Mouse (Mus musculus) macrophage (primary cell): ENCODE data around the gene Cdon. TPM values are rescaled to one million over a fixed set of nuclear protein-coding genes. Genes with fewer than 3 reads are reported as not detected.
A peak's percentile ranks its signal among the peaks of the same experiment; 100 is the strongest.

Experiments used
- H3K27ac ChIP-seq: fragments of 350-480 bp; formaldehyde crosslinking; 2 replicates; pipeline ENCODE4 v1.9.0; 2021
- H3K36me3 ChIP-seq: fragments of 350-480 bp; formaldehyde crosslinking; 2 replicates; pipeline ENCODE4 v1.9.0; 2021; ENCODE audit errors: inconsistent target
- H3K4me3 ChIP-seq: fragments of 350-480 bp; formaldehyde crosslinking; 2 replicates; pipeline ENCODE4 v1.9.0; 2021; ENCODE audit errors: inconsistent target
- H3K79me2 ChIP-seq: fragments of 350-480 bp; formaldehyde crosslinking; 2 replicates; pipeline ENCODE4 v1.9.0; 2021; ENCODE audit errors: inconsistent target
- WGBS: methylation state at CpG from one replicate; pipeline ENCODE4 v1.1.7; 2026; ENCODE audit warnings: inconsistent platforms; ENCODE audit not compliant: missing documents; 5-methylcytosine and 5-hydroxymethylcytosine counted together
- polyA plus RNA-seq: library from polyadenylated mRNA; stranded (reverse); fragments of 250-400 nt; gene quantifications from 3 replicates; pipeline ENCODE4 v1.2.4, GENCODE M21; 2018; ENCODE audit warnings: inconsistent platforms
- total RNA-seq, 78 experiments: library from RNA; depleted of rRNA; stranded (reverse); fragments of 250-400 nt; gene quantifications; 1 replicate in 9 of 78; 2 replicates in 24 of 78; 3 replicates in 43 of 78; 4 replicates in 2 of 78; pipeline ENCODE4 v1.2.4; 2018; ENCODE audit warnings: inconsistent platforms in 56 of 78

The Cdon gene
- total RNA-seq (2018; cell fraction: chromatin; rRNA removed), result 1 to 10 TPM in 2 of 26 experiments, under 1 TPM in 18, not detected in 6; 0.10 to 7.3 (median 0.43) TPM
- under 1 TPM; 0.03 to 0.49 (median 0.09) TPM for total RNA-seq (2018; cell fraction: cytosol; rRNA removed)
- total RNA-seq (2018; cell fraction: nucleus; rRNA removed), result 1 to 10 TPM in 1 of 26 experiments, under 1 TPM in 23, not detected in 2; 0.06 to 1.5 (median 0.20) TPM
- 0.12 to 0.35 TPM (median 0.14 TPM) in 3 replicates for polyA plus RNA-seq

- Histone ChIP-seq H3K79me2 (no peaks in the 10 kb centered on the region), H3K27ac (no peak within 1 kb of the TSS), H3K36me3 (no peaks in the 10 kb centered on the region), H3K4me3 (peak within 1 kb of the TSS; percentile 18; the same call in 1 of the 2 replicates)
- WGBS, result under 1% methylated on average over 67 of the region's 97 CpGs
Observed at GRCm38 (mm10) chr9:35420805-35421719, at the start of gene Cdon. Gene Cdon, plus strand, starts transcription at chr9:35421128.

- H3K27ac ChIP-seq, result no peak overlapping the region
- 93% methylated on average over 6 of the region's 9 CpGs for WGBS
- H3K4me3 ChIP-seq, result no peak overlapping the region
- no peaks in the 10 kb centered on the region for H3K79me2 ChIP-seq
- H3K36me3 ChIP-seq, result no peaks in the 10 kb centered on the region
Observed at GRCm38 (mm10) chr9:35372324-35373101, 48.4 kb upstream of the Cdon start.

DNA sequence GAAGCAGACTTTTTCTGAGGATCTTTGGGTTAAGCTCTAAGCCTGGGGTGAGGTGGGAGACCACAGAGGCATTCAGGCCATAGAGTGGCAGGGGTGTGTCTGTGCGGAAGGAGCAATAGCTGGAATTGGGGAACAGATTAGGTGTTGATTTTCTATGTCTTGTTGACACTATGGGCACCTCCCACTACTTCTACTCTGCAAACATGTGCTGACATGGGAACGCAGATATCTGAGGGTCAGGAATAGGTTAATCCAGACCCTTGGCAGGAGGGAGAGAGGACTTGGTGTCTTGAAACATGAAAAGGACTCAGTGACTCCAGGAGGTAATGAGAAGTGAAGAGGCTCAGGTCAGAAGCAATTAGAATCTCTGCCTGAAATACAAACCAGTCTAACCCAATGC, 43.0 kb upstream of the Cdon start:
- Histone ChIP-seq H3K4me3 (no peak overlapping the region), H3K36me3 (no peaks in the 10 kb centered on the region), H3K27ac (no peak overlapping the region), H3K79me2 (no peaks in the 10 kb centered on the region)
- 91% methylated on average over 2 of the region's 2 CpGs for WGBS

DNA sequence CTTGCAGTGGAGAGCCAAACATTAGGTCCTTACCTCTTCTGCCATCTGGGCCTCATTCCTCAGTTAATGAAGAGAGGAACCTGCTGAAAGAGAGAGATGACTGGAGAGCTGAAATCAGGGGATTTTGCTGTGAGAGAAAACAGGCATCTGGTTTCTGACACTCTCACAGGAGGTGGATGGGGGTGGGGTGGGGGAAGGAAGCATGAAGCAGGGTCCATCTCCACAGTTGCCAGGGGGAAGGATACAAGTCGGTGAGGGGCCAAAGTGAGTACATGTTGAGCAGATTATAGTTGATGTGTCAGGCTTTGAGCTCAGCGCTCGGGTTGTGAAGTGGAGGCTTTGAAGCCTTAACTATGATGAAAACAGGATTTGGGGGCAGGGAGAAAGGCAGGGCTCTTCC, 41.9 kb upstream of the Cdon start:
- Histone ChIP-seq H3K36me3 (no peaks in the 10 kb centered on the region), H3K4me3 (no peak overlapping the region), H3K79me2 (no peaks in the 10 kb centered on the region), H3K27ac (no peak overlapping the region)
- WGBS, result 88% methylated on average over 3 of the region's 3 CpGs

- Histone ChIP-seq H3K36me3 (no peaks in the 10 kb centered on the region), H3K27ac (no peak overlapping the region), H3K79me2 (no peaks in the 10 kb centered on the region), H3K4me3 (no peak overlapping the region)
- WGBS, result 86% methylated on average over 7 of the region's 7 CpGs
Observed at GRCm38 (mm10) chr9:35399896-35400295, 21.0 kb upstream of the Cdon start.

DNA sequence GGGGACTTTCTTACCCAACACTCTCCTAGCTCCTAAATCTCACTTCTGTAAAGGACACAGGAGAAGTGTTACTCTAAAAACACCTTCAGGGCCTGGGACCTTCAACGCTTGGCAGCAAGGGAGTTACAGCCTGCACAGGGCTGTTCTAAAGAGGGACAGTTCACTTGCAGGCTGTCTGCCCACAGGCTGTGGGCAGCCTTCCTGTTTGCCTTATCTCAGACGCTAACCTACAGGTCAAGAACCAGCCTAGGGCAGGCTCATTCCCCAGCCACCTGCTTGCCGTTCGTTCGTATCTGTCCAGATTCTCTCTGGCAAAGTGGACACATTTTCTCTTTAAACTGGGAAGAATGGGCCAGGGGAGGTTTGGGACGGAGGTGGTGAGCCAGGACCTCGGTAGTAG, 20.5 kb upstream of the Cdon start:
- 5% methylated on average over 7 of the region's 7 CpGs for WGBS
- no peak overlapping the region for H3K27ac ChIP-seq
- no peaks in the 10 kb centered on the region for H3K36me3 ChIP-seq
- H3K4me3 ChIP-seq, result no peak overlapping the region
- H3K79me2 ChIP-seq, result no peaks in the 10 kb centered on the region

DNA sequence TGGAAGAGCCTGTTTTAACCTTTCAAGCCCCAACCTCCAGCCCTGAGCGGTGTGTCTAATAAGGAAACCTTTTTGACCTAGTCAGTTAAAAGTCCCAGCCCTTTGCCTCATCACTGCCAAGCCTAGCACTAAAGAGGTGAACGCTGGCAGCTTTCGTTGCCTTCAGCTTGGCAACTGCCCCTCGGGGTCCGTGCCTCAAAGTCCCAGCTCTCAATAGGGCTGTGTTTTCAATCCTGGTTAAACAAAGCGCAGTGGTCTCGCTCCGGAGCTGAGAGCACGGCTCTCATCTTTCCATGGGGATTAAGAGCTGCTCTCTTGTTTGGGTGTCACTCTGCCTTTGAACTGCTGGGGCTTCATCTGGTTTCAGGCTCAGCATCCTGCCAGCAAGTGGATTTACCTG, 20.1 kb upstream of the Cdon start:
- WGBS, result 20% methylated on average over 9 of the region's 9 CpGs
- Histone ChIP-seq H3K4me3 (no peak overlapping the region), H3K36me3 (no peaks in the 10 kb centered on the region), H3K27ac (no peak overlapping the region), H3K79me2 (no peaks in the 10 kb centered on the region)

- 87% methylated on average over 4 of the region's 4 CpGs for WGBS
- Histone ChIP-seq H3K79me2 (no peaks in the 10 kb centered on the region), H3K27ac (no peak overlapping the region), H3K4me3 (no peak overlapping the region), H3K36me3 (no peaks in the 10 kb centered on the region)
Observed at GRCm38 (mm10) chr9:35402584-35402991, 18.3 kb upstream of the Cdon start.

GRCm38 (mm10) chr9:35403490-35403889, 17.4 kb upstream of the Cdon start:
- Histone ChIP-seq H3K79me2 (no peaks in the 10 kb centered on the region), H3K27ac (no peak overlapping the region), H3K36me3 (no peaks in the 10 kb centered on the region), H3K4me3 (no peak overlapping the region)
- 91% methylated on average over 4 of the region's 4 CpGs for WGBS

GRCm38 (mm10) chr9:35405038-35405905, 15.7 kb upstream of the Cdon start:
- no peak overlapping the region for H3K27ac ChIP-seq
- H3K36me3 ChIP-seq, result no peaks in the 10 kb centered on the region
- 36% methylated on average over 13 of the region's 13 CpGs for WGBS
- no peak overlapping the region for H3K4me3 ChIP-seq
- no peaks in the 10 kb centered on the region for H3K79me2 ChIP-seq

DNA sequence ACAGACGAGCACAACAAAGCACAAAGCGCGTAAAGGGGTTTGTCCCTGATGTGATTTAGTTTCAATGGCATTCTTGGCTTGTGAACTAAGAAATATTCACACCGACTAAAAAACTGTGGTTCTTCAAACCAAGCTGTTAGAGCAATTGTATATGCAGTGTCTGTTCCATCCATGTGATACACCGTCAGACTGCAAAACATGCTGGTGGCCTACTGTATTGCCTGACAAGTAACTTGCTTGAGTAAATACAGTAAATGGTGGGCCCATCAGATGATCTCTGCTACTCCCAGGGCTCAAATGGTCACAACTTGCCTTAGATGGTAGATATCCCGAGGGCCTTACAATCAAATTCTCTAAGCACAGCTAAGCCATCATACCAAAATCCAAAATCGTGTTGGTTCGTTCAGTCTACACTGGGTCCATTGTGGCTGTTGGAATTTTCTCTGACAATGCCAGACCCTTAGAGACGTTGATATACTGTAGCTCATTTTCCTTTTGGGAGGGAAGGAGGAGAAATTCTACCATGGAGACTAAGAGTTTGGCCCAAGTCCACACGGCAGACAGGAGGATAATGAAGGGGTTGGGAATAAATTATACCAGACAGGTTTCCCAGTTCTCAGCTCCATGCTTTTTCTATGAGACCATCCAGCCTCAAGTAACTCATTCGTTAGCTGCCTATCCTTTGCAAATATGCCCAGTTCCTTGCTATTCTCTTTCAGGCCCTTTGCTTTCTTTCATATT, 9.5 kb upstream of the Cdon start:
- no peaks in the 10 kb centered on the region for H3K36me3 ChIP-seq
- H3K4me3 ChIP-seq, result no peak overlapping the region
- 87% methylated on average over 11 of the region's 11 CpGs for WGBS
- H3K27ac ChIP-seq, result no peak overlapping the region
- no peaks in the 10 kb centered on the region for H3K79me2 ChIP-seq

DNA sequence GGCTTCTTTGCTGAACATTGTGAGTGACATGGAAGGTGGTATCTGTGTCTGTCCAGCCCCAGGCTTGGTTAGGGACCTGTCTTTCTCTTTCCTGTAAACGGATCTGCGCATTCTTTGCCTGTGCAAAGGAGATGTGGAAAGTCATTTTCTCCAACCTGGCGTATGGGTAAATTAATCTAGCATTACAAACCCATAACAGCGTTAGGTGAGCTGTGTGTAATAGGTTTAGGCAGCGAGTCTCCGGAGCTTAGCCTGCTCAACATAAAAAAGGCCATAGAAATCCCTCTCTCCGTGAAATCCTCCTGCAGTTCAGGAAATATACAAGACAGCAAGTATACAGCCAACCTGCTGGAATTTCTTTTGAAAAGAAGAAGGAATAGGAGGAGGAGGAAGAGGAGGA, 9.0 kb upstream of the Cdon start:
- Histone ChIP-seq H3K36me3 (no peaks in the 10 kb centered on the region), H3K4me3 (no peak overlapping the region), H3K27ac (no peak overlapping the region), H3K79me2 (no peaks in the 10 kb centered on the region)
- 91% methylated on average over 7 of the region's 7 CpGs for WGBS

DNA sequence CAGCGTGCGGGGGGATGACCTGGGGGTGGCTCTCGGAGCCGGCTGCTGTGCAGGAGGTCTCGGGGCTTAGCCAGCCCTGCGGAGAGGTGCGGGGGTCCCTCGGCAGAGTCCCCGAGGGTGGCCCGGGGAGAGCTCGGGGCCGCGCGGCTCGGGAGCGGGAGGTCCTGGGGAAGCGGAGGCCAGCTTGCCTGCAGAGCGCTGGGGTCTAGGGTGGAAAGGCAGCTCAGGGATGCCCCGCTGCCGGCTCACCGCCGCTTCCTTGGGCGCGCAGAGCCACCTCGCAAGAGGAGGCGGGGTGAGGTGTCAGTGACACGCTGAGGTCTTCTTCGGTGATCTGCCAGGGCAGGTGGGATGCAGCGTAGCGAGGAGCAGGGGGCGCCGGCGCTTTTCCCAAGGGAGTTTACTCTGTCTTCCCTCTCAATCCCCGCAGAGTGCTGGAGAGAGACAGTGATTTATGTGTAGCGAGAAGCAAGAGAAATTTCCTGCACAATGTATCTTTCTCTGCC, 855 bp downstream of the Cdon start:
- Histone ChIP-seq H3K27ac (no peak overlapping the region), H3K79me2 (no peaks in the 10 kb centered on the region), H3K36me3 (no peaks in the 10 kb centered on the region), H3K4me3 (no peak overlapping the region; the same call in 1 of the 2 replicates)
- WGBS, result under 1% methylated on average over 31 of the region's 35 CpGs
